Mouse (Mus musculus): ENCODE results near the gene Dnah7a.
A peak's percentile ranks its signal among the peaks of the same experiment; 100 is the strongest.
"Not testable (repeated sequence)": the region's sequence is repeated elsewhere in the genome, so short reads cannot be mapped to it uniquely, and the experiment has no call there.

Gene Dnah7a

DNA sequence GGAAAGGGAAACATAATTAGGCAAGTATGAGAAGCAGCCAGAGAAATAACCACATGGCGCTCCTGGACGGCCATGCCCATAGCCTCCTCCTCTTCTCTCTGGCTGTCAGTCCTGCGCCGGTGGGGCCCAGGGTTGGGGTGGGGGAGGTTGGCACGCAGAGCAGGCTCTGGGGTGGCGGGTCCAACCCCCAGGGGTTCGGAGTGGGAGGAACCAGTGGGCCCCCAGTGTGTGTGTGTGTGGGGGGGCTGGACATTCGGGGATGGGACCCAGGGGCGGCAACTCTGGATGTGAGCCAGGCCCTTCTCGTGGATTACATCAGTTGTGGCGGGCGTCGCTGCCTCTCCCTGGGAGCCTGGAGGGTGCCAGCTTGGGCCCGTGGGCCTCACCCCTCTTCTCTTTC lies 317.8 kb downstream of the Dnah7a start:
- DNase-seq (ENCODE audit: low spot score in 2 of 2) = no peak

DNA sequence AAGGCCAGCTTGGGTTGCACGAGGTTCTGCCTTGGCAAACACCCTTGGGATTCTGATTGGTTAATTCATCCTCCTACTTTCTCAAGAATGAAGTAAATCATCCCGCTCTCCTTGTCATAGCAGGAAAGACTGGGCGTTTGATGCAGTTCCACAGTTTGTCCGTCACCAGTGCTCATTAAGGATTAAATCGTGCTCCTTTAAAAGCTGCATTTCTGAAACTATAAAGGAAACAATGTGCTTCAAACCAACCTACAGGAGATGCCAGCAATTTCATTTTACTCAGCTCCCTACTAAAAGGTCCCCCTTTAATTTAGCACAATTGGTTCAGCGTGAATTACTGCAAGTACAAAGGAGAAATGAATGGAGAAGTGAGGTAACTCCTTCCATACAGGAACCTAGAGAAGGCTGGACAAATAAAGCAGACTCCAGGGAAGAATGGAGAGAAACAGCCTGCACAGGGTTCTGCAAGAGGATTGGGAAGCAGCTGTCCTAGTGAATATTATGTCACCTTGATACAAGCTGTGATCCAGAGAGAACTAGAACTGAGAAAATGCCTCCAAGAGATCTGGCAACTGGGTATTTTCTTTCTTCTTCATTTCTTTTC lies 322.4 kb downstream of the Dnah7a start:
- DNase-seq (ENCODE audit: low spot score in 2 of 2) = no peak

DNA sequence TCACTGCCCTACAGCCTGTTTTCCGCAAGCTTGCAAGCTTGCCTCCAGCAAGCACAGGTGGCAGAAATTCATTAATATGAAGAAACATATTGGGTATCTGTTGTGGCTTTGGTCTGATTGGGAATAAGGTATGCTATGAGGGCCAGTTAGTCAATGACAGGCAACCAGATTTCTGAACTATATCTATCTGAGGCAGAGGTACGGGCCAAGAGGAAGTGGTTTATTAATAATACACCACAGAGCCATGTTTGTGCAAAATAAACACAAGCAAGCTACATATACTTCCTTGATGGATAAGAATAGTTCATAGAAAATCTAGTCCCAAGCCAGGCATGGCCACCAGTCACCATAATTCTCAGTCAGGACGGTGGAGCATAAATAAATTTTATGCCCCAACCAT lies 328.9 kb downstream of the Dnah7a start:
- no peak for DNase-seq (ENCODE audit: low spot score in 2 of 2)

DNA sequence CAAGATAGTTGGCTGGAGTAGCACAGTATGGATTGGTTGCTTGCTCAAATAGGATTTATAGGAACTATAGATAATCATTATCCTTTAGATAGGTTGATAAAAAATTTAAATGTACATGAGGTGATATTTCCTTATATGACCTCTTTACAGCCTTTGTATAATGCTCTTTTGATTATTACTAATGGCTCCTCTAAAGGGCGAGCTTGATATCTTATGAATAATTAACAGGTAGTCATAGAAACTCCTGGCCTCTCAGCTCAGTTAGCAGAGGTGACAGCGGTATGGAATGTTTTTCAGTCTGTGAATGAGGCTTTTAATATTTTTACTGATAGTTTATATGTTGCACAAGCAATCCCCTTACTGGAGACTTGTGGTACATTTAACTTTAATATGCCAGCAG lies 330.6 kb downstream of the Dnah7a start:
- not testable (repeated sequence) for DNase-seq (ENCODE audit: low spot score in 2 of 2)

DNA sequence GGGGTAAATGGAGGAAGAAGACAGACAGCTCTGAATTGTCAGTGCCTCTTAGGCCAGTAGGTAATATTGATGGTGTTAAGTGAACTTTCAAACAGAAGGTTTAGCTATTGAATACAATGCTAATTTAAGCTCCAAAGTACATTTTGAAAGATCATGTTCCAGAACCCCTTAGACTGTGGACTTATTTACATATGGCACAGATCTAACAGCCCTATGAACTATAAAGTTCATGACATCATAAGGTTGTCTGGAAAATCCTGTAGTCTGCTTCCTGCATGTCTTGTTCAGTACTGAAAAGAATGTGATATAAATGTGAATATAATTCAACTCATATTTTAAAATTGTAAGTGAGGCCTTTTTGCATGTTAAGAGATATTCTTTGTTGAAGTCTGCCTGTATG lies 347.6 kb downstream of the Dnah7a start:
- DNase-seq (ENCODE audit: low spot score in 2 of 2) = no peak

DNA sequence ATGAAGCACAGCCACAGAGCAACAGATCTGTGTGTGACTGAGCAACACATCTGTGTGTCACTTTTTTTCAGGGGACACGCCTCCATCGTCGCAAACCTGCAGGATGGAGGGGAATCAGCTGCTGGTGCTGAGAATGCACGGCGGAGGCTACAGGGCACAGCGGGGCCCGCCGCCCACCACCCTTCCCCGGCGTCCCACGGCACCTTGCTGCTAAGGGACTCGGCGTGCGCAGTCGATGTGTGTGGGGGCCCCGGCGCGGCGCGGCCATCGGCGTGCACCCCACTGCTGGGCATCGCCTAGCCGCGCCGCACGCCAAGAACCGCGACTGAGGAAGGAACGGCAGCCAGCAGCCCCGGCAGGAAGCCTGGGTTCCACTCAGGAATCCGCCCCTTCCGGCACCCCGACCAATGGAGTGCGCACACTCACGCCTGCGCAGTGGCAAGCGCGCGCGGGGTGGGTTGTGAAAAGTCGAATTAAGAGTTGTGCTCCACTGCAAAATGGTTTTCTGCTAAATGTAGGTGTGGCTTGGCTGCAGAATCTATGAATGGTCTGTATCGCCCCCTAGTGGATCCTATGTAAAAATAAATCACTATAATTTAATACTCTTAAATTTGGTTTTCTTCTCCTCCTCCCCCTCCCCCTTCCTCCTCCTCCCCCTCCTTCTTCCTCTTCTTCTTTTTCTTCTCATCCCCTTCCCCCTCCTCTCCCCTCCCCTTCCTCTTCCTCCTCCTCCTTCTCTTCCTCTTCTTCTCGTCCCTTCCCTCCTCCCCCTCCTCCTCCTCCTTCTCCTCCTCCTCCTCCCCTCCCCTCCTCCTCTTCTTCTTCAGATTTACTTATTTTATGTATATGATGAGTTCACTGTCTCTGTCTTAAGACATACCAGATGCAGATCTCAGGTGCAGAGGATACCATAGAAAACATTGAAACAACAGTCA lies 354.0 kb downstream of the Dnah7a start, which contains the start of the genes Asdurf, Gm28551 and Asnsd1:
TSS of gene Asdurf (minus strand) at position 293 of the 935 bp plus-strand sequence.
TSS of gene Gm28551 (minus strand) at position 341 of the 935 bp plus-strand sequence.
TSS of gene Asnsd1 (minus strand) at position 426 of the 935 bp plus-strand sequence.
- peak; percentile 98 for DNase-seq (ENCODE audit: low spot score in 2 of 2)
